Mouse (Mus musculus): ENCODE measurements around the gene Zscan5b. TPM values are rescaled to one million over a fixed set of nuclear protein-coding genes. Genes with fewer than 3 reads are reported as not detected.

Zscan5b gene
- total RNA-seq, 2 experiments from 2014 or later, result not detected

Other genes starting within 250 kb of the Zscan5b start
- gene Vmn1r65, start 211.3 kb upstream of the Zscan5b start, total RNA-seq (2021), result not detected
- gene Nlrp4c, start 177.1 kb upstream of the Zscan5b start, total RNA-seq (2021), result not detected
- gene Zfp787, start 66.3 kb upstream of the Zscan5b start, total RNA-seq (2021), result 10 to 100 TPM; 26.1 to 29.2 TPM
- gene Zfp444, start 50.1 kb upstream of the Zscan5b start, total RNA-seq (2021), result 1 to 10 TPM; 7.2 to 8.3 TPM
- not detected for gene Galp, start 25.2 kb upstream of the Zscan5b start, total RNA-seq (2021)
- not detected for gene Epp13, start 30.4 kb downstream of the Zscan5b start, total RNA-seq (2021)
- gene Zfp667, start 64.3 kb downstream of the Zscan5b start, total RNA-seq (2021), result 1 to 10 TPM; 3.5 to 3.6 TPM
- gene Zfp583, start 109.0 kb downstream of the Zscan5b start, total RNA-seq (2021), result under 1 TPM; 0.46 to 0.49 TPM
- under 1 TPM; 0.18 to 0.32 TPM for gene Gm3854, start 121.5 kb downstream of the Zscan5b start, total RNA-seq (2021)
- gene Zfp78, start 141.0 kb downstream of the Zscan5b start, total RNA-seq (2021), result 1 to 10 TPM; 1.4 to 2.2 TPM
- 1 to 10 TPM in 1 of 2 experiments, under 1 TPM in 1; 0.77 to 1.2 TPM for gene Zfp28, start 161.0 kb downstream of the Zscan5b start, total RNA-seq (2021)
- under 1 TPM in 1 of 2 experiments, not detected in 1; 0.32 TPM for gene Smim17, start 176.4 kb downstream of the Zscan5b start, total RNA-seq (2021)
- not detected for gene Gm20715, start 188.0 kb downstream of the Zscan5b start, total RNA-seq (2021)
- not detected for gene Olfr1344, start 216.4 kb downstream of the Zscan5b start, total RNA-seq (2021)
- not detected for gene Olfr1336, start 233.9 kb downstream of the Zscan5b start, total RNA-seq (2021)
- not detected for gene Olfr1346, start 244.8 kb downstream of the Zscan5b start, total RNA-seq (2021)

All from gastrocnemius, postnatal 36 days (tissue).